Mouse (Mus musculus) erythroblast, embryonic 14.5 days (primary cell): ENCODE data around the gene Ccdc172.

Source experiments
- GATA1 ChIP-seq: IDR thresholded peaks from 2 replicates; pipeline ENCODE4 v1.6.1; 2012; ENCODE audit warnings: low read length, inconsistent platforms, mixed read lengths
- TAL1 ChIP-seq: IDR thresholded peaks from 3 replicates; pipeline ENCODE4 v1.6.1; 2012; ENCODE audit warnings: low read length, inconsistent platforms, mixed read lengths

DNA sequence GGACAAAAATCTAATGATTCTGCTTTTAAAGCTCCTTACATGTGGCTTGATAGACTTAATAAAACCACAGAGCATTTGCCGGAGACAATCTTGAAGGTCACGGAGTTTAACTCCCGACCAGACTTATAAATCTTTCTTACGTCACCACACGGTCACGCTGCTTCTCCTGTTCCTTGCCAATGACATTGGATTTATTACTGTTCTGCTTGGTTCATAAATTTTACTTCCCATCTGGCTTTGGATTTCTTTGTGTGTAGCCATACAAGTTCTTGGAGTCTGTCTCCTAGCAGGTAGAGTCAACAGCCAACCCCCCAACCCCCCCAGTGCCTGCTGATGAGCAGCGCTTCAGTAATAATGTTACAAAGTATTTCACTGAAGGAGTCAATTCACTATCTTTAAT, 70.2 kb downstream of the Ccdc172 start:
- TF ChIP-seq GATA1, result no peak
- TF ChIP-seq TAL1, result no peak
